Mouse (Mus musculus): ENCODE measurements at regions not wholly inside any gene's neighbourhood (a gene's known extent, or its start where the extent isn't known, plus 50 kb on each side); places are given as distances from the start of the nearest gene placed in this dataset.

- Histone ChIP-seq H3K4me2 (ENCODE audit: low read length) (peak overlapping the region; percentile 36), H3K27ac (replicated peaks in 1 of 2; ENCODE audit: control insufficient read depth in 1 of 2, insufficient read depth in 1 of 2, low read depth in 2 of 2, low read length in 2 of 2) (no peak overlapping the region), H3K9me3 (ENCODE audit: control insufficient read depth, low read length) (no peaks in the 10 kb centered on the region), H3K4me3 (ENCODE audit: control insufficient read depth in 1 of 2, insufficient read depth in 1 of 2, low read depth in 1 of 2, low read length in 2 of 2) (no peak overlapping the region), H3K9ac (ENCODE audit: low read length) (no peak overlapping the region), H3K4me1 (ENCODE audit: control insufficient read depth in 2 of 2, insufficient read depth in 2 of 2, low read length in 2 of 2) (peaks cover 3 to 20% of the 10 kb centered on the region in 2 experiments), H3K27me3 (ENCODE audit: control insufficient read depth, insufficient read depth, low read length) (no peaks in the 10 kb centered on the region), H3K36me3 (ENCODE audit: control insufficient read depth, insufficient read depth, low read length) (0 out of 2 replicates have a peak, but pooled peaks cover 6% of the 10 kb centered on the region)
- ATAC-seq (ENCODE audit: insufficient number of reproducible peaks, insufficient read depth, low FRiP score, low read depth), result peak; percentile 39; the same call in 1 of the 2 replicates
- 27% methylated on average over 6 of the region's 6 CpGs for WGBS
These were observed 56.6 kb upstream of the Commd8 start for GRCm38 (mm10) chr5:72224551-72224966.

GRCm38 (mm10) chr5:72222902-72223301 is 54.9 kb upstream of the Commd8 start:
- Histone ChIP-seq H3K27ac (replicated peaks in 1 of 2; ENCODE audit: control insufficient read depth in 1 of 2, insufficient read depth in 1 of 2, low read depth in 2 of 2, low read length in 2 of 2) (no peak overlapping the region), H3K4me3 (ENCODE audit: control insufficient read depth in 1 of 2, insufficient read depth in 1 of 2, low read depth in 1 of 2, low read length in 2 of 2) (no peak overlapping the region), H3K9ac (ENCODE audit: low read length) (no peak overlapping the region), H3K4me2 (ENCODE audit: low read length) (no peak overlapping the region), H3K36me3 (ENCODE audit: control insufficient read depth, insufficient read depth, low read length) (no peaks in the 10 kb centered on the region), H3K4me1 (ENCODE audit: control insufficient read depth in 2 of 2, insufficient read depth in 2 of 2, low read length in 2 of 2) (peaks cover 3 to 25% of the 10 kb centered on the region in 2 experiments), H3K9me3 (ENCODE audit: control insufficient read depth, low read length) (no peaks in the 10 kb centered on the region), H3K27me3 (ENCODE audit: control insufficient read depth, insufficient read depth, low read length) (no peaks in the 10 kb centered on the region)
- 71% methylated on average over 3 of the region's 3 CpGs for WGBS
- ATAC-seq (ENCODE audit: insufficient number of reproducible peaks, insufficient read depth, low FRiP score, low read depth), result no peak

GRCm38 (mm10) chr5:72219697-72220096 is 51.7 kb upstream of the Commd8 start:
- ATAC-seq (ENCODE audit: insufficient number of reproducible peaks, insufficient read depth, low FRiP score, low read depth), result no peak
- H3K4me1 ChIP-seq (ENCODE audit: control insufficient read depth in 2 of 2, insufficient read depth in 2 of 2, low read length in 2 of 2), result peaks cover 3 to 14% of the 10 kb centered on the region in 2 experiments
- no peaks in the 10 kb centered on the region for H3K27me3 ChIP-seq (ENCODE audit: control insufficient read depth, insufficient read depth, low read length)
- peak overlapping the region; percentile 29 for H3K4me2 ChIP-seq (ENCODE audit: low read length)
- no peak overlapping the region for H3K9ac ChIP-seq (ENCODE audit: low read length)
- peak overlapping the region in 1 of 2 experiments; percentile 37; a peak in 2 of 4 replicates for H3K27ac ChIP-seq (replicated peaks in 1 of 2; ENCODE audit: control insufficient read depth in 1 of 2, insufficient read depth in 1 of 2, low read depth in 2 of 2, low read length in 2 of 2)
- no peak overlapping the region for H3K4me3 ChIP-seq (ENCODE audit: control insufficient read depth in 1 of 2, insufficient read depth in 1 of 2, low read depth in 1 of 2, low read length in 2 of 2)
- no peaks in the 10 kb centered on the region for H3K36me3 ChIP-seq (ENCODE audit: control insufficient read depth, insufficient read depth, low read length)
- WGBS, result 54% methylated on average over 12 of the region's 12 CpGs
- no peaks in the 10 kb centered on the region for H3K9me3 ChIP-seq (ENCODE audit: control insufficient read depth, low read length)

- H3K4me1 ChIP-seq (ENCODE audit: control insufficient read depth in 2 of 2, insufficient read depth in 2 of 2, low read length in 2 of 2), result peaks cover under 1 to 10% of the 10 kb centered on the region in 2 experiments
- WGBS, result 88% methylated on average over 7 of the region's 7 CpGs
- H3K4me3 ChIP-seq (ENCODE audit: control insufficient read depth in 1 of 2, insufficient read depth in 1 of 2, low read depth in 1 of 2, low read length in 2 of 2), result no peak overlapping the region
- H3K36me3 ChIP-seq (ENCODE audit: control insufficient read depth, insufficient read depth, low read length), result no peaks in the 10 kb centered on the region
- H3K27ac ChIP-seq (replicated peaks in 1 of 2; ENCODE audit: control insufficient read depth in 1 of 2, insufficient read depth in 1 of 2, low read depth in 2 of 2, low read length in 2 of 2), result peak overlapping the region in 1 of 2 experiments; percentile 37; a peak in 1 of 4 replicates
- H3K27me3 ChIP-seq (ENCODE audit: control insufficient read depth, insufficient read depth, low read length), result no peaks in the 10 kb centered on the region
- H3K4me2 ChIP-seq (ENCODE audit: low read length), result peak overlapping the region; percentile 29
- ATAC-seq (ENCODE audit: insufficient number of reproducible peaks, insufficient read depth, low FRiP score, low read depth), result no peak
- no peaks in the 10 kb centered on the region for H3K9me3 ChIP-seq (ENCODE audit: control insufficient read depth, low read length)
- no peak overlapping the region for H3K9ac ChIP-seq (ENCODE audit: low read length)
These were observed 51.3 kb upstream of the Commd8 start for GRCm38 (mm10) chr5:72219248-72219647.

All from heart, embryonic 14.5 days (tissue).